Mouse (Mus musculus) forebrain, embryonic 11.5 days (tissue): ENCODE results near the gene D930048N14Rik. TPM values are rescaled to one million over a fixed set of nuclear protein-coding genes. Genes with fewer than 3 reads are reported as not detected.
"Not testable (repeated sequence)": the region's sequence is repeated elsewhere in the genome, so short reads cannot be mapped to it uniquely, and the experiment has no call there.

Experiments
- ATAC-seq: fragments of 200-750 bp; cut with Nextera tagmentation; replicated peaks from 2 replicates; pipeline ENCODE4 v1.8.0; 2017; ENCODE audit warnings: moderate TSS enrichment; ENCODE audit not compliant: low FRiP score
- DNase-seq: peaks from one replicate; pipeline ENCODE4 v3.0.0-alpha.2; 2017; ENCODE audit warnings: low spot score
- H3K27ac ChIP-seq: fragments of 300-500 bp; sonication (generic); 2 replicates; pipeline ENCODE4 v1.5.1; 2014; ENCODE audit warnings: low read depth, low read length
- H3K27me3 ChIP-seq: fragments of 300-500 bp; sonication (generic); 2 replicates; pipeline ENCODE4 v1.6.1; 2014; ENCODE audit warnings: mild to moderate bottlenecking, low read length, mixed read lengths; ENCODE audit not compliant: control insufficient read depth, insufficient read depth
- H3K36me3 ChIP-seq: fragments of 300-500 bp; sonication (generic); 2 replicates; pipeline ENCODE4 v1.6.1; 2014; ENCODE audit warnings: mild to moderate bottlenecking, low read length, moderate library complexity, mixed read lengths; ENCODE audit not compliant: control insufficient read depth, insufficient read depth
- H3K4me1 ChIP-seq: fragments of 300-500 bp; sonication (generic); replicated peaks from 2 replicates; pipeline ENCODE4 v1.6.1; 2014; ENCODE audit warnings: low read length, mixed read lengths; ENCODE audit not compliant: control insufficient read depth, insufficient read depth
- H3K4me2 ChIP-seq: fragments of 300-500 bp; sonication (generic); 2 replicates; pipeline ENCODE4 v1.6.1; 2014; ENCODE audit warnings: low read depth, mild to moderate bottlenecking, low read length, moderate library complexity, mixed read lengths; ENCODE audit not compliant: severe bottlenecking
- H3K4me3 ChIP-seq: fragments of 300-500 bp; sonication (generic); 2 replicates; pipeline ENCODE4 v1.5.1; 2014; ENCODE audit warnings: low read depth, low read length
- H3K9ac ChIP-seq: fragments of 300-500 bp; sonication (generic); 2 replicates; pipeline ENCODE4 v1.6.1; 2014; ENCODE audit warnings: low read length
- H3K9me3 ChIP-seq: fragments of 300-500 bp; sonication (generic); 2 replicates; pipeline ENCODE4 v1.6.1; 2016; ENCODE audit warnings: low read length, mixed read lengths; ENCODE audit not compliant: control insufficient read depth
- WGBS: fragments of 180-500 bp; shearing (Covaris S2); extraction: QIAGEN DNeasy Blood & Tissue Kit; methylation state at CpG from one replicate; pipeline ENCODE4 v1.1.7; 2014; 5-methylcytosine and 5-hydroxymethylcytosine counted together
- polyA plus RNA-seq: library from polyadenylated mRNA; unstranded; fragments of >200 nt; fragmentation: Nextera tagmentation; extraction: Ambion mirVana; gene quantifications from 2 replicates; pipeline ENCODE4 v1.2.1, GENCODE M21; 2014

The D930048N14Rik gene
- polyA plus RNA-seq, 1 experiment from 2014 or later, result 1.1 TPM

GRCm38 (mm10) chr11:51621776-51622175 lies 29.0 kb upstream of the D930048N14Rik start:
- Histone ChIP-seq H3K27me3 (no peaks in the 10 kb centered on the region), H3K36me3 (peaks cover 10% of the 10 kb centered on the region), H3K4me3 (no peak overlapping the region), H3K4me2 (no peak overlapping the region), H3K9ac (no peak overlapping the region), H3K4me1 (peaks cover 5% of the 10 kb centered on the region; the same call in 1 of the 2 replicates), H3K27ac (no peak overlapping the region), H3K9me3 (no peaks in the 10 kb centered on the region)
- WGBS, result 91% methylated on average over 2 of the region's 2 CpGs
- no peak for ATAC-seq
- no peak for DNase-seq

- H3K9ac ChIP-seq, result no peak overlapping the region
- no peak overlapping the region for H3K4me3 ChIP-seq
- 92% methylated on average over 7 of the region's 7 CpGs for WGBS
- H3K9me3 ChIP-seq, result no peaks in the 10 kb centered on the region
- no peak for DNase-seq
- H3K4me2 ChIP-seq, result no peak overlapping the region
- H3K36me3 ChIP-seq, result peaks cover 10% of the 10 kb centered on the region
- peaks cover 5% of the 10 kb centered on the region; the same call in 1 of the 2 replicates for H3K4me1 ChIP-seq
- ATAC-seq, result no peak
- H3K27me3 ChIP-seq, result no peaks in the 10 kb centered on the region
- H3K27ac ChIP-seq, result no peak overlapping the region
Observed at GRCm38 (mm10) chr11:51622971-51623491, 27.7 kb upstream of the D930048N14Rik start.

GRCm38 (mm10) chr11:51625187-51625820 lies 25.4 kb upstream of the D930048N14Rik start:
- Histone ChIP-seq H3K27me3 (no peaks in the 10 kb centered on the region), H3K4me2 (no peak overlapping the region), H3K4me1 (peaks cover 5% of the 10 kb centered on the region; the same call in 1 of the 2 replicates), H3K9me3 (no peaks in the 10 kb centered on the region), H3K27ac (no peak overlapping the region), H3K4me3 (no peak overlapping the region), H3K9ac (no peak overlapping the region), H3K36me3 (peaks cover 10% of the 10 kb centered on the region)
- WGBS, result 86% methylated on average over 5 of the region's 5 CpGs
- DNase-seq (no peak), ATAC-seq (no peak)

- H3K4me1 ChIP-seq, result no peaks in the 10 kb centered on the region
- no peak overlapping the region for H3K27ac ChIP-seq
- no peak for ATAC-seq
- no peaks in the 10 kb centered on the region for H3K9me3 ChIP-seq
- no peak overlapping the region for H3K4me2 ChIP-seq
- WGBS, result 94% methylated on average over 9 of the region's 9 CpGs
- peaks cover 10% of the 10 kb centered on the region for H3K36me3 ChIP-seq
- H3K9ac ChIP-seq, result no peak overlapping the region
- no peak overlapping the region for H3K4me3 ChIP-seq
- DNase-seq, result no peak
- H3K27me3 ChIP-seq, result no peaks in the 10 kb centered on the region
Observed at GRCm38 (mm10) chr11:51627425-51627824, 23.3 kb upstream of the D930048N14Rik start.

GRCm38 (mm10) chr11:51627907-51628306 lies 22.8 kb upstream of the D930048N14Rik start:
- Histone ChIP-seq H3K9me3 (no peaks in the 10 kb centered on the region), H3K4me2 (no peak overlapping the region)

GRCm38 (mm10) chr11:51629651-51630314 lies 21.0 kb upstream of the D930048N14Rik start:
- Histone ChIP-seq H3K4me2 (no peak overlapping the region), H3K27me3 (no peaks in the 10 kb centered on the region), H3K9ac (no peak overlapping the region), H3K27ac (no peak overlapping the region), H3K36me3 (peaks cover 4% of the 10 kb centered on the region; the same call in 1 of the 2 replicates), H3K9me3 (no peaks in the 10 kb centered on the region), H3K4me3 (no peak overlapping the region), H3K4me1 (no peaks in the 10 kb centered on the region)
- 88% methylated on average over 15 of the region's 15 CpGs for WGBS
- no peak for ATAC-seq
- no peak for DNase-seq

More at GRCm38 (mm10) chr11:51627907-51628306, 22.8 kb upstream of the D930048N14Rik start:
- H3K4me3 ChIP-seq, result no peak overlapping the region
- 91% methylated on average over 8 of the region's 8 CpGs for WGBS
- no peaks in the 10 kb centered on the region for H3K4me1 ChIP-seq
- DNase-seq (no peak), ATAC-seq (no peak)
- no peaks in the 10 kb centered on the region for H3K27me3 ChIP-seq
- H3K9ac ChIP-seq, result no peak overlapping the region
- peaks cover 10% of the 10 kb centered on the region for H3K36me3 ChIP-seq
- H3K27ac ChIP-seq, result no peak overlapping the region

- H3K27ac ChIP-seq, result no peak overlapping the region
- ATAC-seq (no peak), DNase-seq (no peak)
- H3K4me2 ChIP-seq, result no peak overlapping the region
- no peak overlapping the region for H3K4me3 ChIP-seq
- WGBS, result 90% methylated on average over 6 of the region's 6 CpGs
- no peak overlapping the region for H3K9ac ChIP-seq
- H3K4me1 ChIP-seq, result peaks cover 2% of the 10 kb centered on the region; the same call in 1 of the 2 replicates
- no peaks in the 10 kb centered on the region for H3K9me3 ChIP-seq
- H3K36me3 ChIP-seq, result no peaks in the 10 kb centered on the region
- no peaks in the 10 kb centered on the region for H3K27me3 ChIP-seq
Observed at GRCm38 (mm10) chr11:51632130-51632753, 18.5 kb upstream of the D930048N14Rik start.

GRCm38 (mm10) chr11:51633200-51633599 lies 17.6 kb upstream of the D930048N14Rik start:
- H3K36me3 ChIP-seq, H3K4me2 ChIP-seq, H3K27me3 ChIP-seq, H3K27ac ChIP-seq, H3K9me3 ChIP-seq, DNase-seq, H3K4me3 ChIP-seq, H3K4me1 ChIP-seq, ATAC-seq, H3K9ac ChIP-seq: not testable (repeated sequence)
- 93% methylated on average over 7 of the region's 7 CpGs for WGBS
